Mouse (Mus musculus) gastrocnemius, postnatal 4 days (tissue): ENCODE measurements at regions not wholly inside any gene's neighbourhood (a gene's known extent, or its start where the extent isn't known, plus 50 kb on each side); places are given as distances from the start of the nearest gene placed in this dataset.

Experiments
- DNase-seq, 2 experiments: peaks; one replicate each; pipeline ENCODE4 v3.0.0; 2021 to 2022; ENCODE audit warnings: low spot score in 2 of 2, mixed read lengths in 2 of 2

DNA sequence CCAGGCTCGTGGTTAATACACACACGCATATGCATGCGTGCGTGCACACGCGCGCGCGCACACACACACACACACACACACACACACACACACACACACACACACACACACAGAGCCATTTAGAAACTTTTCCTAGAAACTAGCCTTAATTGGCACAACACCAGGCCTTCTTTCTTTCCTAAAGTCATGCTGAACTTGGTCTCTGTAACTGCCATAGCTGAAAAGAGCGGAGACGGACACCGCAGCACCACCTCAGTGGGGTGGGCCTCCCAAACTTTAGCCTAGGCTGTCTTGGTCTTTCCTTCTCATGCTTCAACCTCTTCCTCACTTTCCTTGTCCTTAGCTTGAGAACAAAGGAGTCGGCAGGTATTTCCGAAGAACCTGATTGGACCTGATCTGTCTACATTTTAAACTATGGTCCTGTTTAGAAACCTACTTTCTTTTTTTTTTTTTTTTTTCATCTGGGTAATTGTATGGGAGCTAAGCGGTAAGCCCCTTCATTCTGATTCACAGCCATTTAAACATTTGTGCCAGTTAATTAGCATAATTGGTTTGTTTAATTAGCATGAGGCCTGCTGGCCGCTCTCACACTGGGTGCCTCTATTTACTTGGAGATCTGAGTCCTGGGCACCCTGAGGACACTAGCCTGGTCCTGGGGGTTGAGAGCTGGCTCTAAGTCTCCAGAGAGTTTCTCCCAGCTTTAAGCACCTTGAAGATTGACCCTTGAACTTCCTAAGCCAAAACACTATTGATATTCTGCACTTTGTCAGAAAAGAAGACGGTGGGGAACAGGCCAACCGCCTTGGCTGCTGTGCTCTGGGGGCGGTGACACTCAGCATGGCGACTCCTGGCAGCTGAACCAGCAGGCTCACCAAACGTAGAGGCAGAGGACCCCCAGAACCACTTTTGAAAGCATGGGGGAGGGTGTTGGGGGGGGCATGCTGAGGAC is 269.7 kb upstream of the Irx3 start:
- no peak for DNase-seq

DNA sequence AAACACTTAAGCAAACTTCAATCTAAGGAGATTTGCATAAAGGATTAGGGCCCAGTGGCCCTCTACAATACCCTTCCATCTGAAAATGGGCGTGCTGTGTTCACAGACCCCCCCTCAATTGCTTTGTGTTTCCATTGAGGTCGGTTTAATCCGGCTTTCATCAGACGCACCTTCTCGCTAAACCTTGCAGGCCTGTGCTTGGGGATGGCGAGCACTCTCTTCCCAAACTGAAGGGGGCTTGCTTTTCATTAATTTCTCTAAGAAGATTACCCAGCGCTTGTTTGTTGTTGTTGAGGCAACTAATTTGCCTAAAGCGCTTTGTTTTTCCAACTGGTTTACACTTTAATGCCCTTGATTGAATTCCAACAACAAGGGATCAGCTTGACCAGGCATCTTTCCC is 268.8 kb upstream of the Irx3 start:
- DNase-seq, result no peak

DNA sequence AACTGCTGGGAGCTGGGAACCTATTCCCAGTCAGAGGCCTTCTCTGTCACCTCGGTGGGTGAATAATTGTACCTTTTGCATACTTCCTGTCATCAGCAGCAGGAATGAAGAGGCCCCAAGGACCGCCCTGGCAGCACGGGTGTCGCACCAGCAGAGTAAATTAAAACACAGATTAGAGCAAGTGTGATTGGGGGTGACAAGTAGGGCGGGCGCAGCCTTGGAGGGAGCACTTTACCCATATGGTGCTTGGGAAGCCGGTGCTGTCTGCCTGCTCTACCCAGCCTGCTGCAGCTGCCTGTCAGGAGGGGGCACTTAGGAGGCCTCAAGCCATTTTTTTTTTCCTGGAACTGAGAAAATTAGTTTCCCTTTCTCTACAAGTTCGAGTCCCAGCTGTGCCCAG is 264.6 kb upstream of the Irx3 start:
- DNase-seq, result no peak

DNA sequence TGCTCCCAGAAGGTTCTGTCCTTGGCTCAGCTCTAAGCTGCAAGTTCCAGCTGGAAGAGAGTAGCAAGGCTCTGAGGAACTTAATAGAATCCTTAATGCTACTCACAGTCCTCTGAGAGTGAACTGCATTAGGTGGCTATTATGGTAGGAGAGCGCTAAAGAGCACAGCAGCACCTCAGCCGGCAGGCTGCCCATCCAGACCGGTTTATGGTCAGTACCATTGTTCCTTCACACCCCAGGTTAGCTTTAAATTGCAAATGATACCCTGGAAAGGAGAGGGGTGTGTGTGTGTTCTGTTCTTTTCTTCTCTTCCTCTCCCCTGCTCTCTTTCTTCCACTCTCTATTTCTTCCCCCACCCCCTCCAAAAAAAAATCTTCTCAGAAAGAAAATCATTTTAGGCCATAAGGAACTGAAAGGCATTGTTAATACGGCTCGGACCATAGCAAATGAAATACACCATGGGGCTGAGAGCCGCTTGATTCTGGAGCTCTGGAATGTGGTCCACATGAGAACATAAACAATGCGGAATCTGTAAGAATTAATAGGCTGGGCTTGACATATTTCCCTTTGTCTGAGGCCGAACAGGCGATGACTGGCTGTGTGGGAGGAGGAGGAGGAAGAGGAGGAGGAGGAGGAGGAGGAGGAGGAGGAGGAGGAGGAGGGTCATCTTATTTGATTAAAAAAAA is 263.8 kb upstream of the Irx3 start:
- no peak for DNase-seq

DNA sequence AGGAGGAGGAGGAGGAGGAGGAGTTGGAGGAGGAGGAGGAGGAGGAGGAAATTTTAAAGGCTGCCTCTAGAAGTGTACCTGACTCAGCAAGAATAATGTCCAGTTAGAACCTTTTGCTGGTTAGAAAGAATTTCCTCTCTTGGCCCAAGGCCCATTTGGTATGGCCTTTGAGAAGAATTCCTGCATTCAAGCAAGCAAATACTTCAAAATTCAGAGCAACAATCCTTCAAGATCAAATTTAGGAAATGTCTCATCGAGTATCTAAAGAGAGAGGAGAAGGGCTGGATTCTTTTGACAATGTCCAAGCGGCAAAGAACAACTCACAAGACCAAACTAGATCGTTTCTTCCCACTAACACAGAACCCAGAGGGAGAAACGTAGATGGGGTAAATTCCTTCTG is 263.1 kb upstream of the Irx3 start:
- DNase-seq, result no peak

DNA sequence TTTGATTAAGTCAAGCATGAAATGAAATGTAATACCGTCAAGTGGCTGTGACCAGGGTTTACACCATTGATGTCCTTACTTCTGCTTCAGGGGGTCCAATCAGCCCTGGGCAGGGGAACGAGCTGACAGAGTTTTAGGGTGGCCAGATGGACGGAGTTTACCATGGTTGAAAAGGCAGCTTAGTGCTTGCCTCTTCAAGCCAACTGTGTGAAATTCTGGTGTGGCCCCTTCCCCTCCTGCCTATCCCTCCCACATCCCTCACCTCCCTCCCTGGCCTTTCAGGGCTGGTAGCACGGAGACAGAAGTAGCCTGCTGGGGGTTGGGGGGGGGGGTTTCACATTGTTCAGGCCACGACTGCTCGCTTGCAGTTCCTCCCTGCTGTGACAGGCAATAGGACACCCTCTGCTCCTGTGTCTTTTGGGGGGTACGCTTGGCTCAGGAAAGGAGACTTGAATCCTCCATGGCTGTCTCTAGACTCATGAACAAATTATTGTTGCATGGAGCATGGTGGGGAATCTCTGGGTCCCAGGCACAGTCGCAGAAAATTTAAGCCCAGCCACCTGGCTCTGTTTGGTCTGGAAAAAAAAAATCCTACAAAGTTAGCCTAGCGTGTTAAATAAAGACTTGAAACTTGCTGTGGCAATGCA is 262.4 kb upstream of the Irx3 start:
- no peak for DNase-seq

DNA sequence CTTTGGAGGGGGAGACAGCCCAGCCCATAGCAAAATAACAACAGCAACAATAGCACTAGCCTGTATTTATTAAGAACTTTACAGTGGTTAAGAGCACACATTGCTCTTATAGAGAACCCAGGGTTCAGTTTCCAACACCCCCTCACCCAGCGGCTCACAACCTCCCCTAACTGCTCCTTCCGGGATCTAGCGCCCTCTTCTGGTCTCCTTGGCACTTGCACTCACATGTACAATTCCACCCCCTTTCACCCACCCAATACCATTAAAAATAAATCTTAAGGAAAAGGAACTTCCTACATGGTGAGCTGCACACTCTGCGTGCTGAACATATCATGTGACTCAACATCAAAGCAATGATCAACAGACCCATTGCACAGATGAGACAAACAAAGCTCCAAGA is 261.5 kb upstream of the Irx3 start:
- no peak for DNase-seq

DNA sequence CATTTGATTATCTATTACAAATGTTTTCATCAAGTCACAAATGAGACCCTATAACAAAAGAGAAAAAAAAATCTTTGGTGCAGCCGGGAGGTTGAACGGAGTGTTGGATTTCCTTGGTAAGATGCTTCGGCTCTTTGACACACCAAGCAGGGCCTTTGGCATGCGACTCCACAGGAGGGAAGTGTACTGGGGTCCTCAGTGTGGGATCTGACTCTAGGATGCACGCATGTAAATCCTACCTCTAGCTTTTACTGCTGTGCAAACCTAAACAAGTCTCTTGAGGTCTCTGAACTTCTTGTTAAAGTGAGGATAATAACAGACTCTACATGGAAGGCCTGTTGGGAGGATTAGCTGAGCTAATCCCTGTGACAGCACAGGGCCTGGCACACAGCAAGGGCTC is 257.6 kb upstream of the Irx3 start:
- DNase-seq, result no peak

DNA sequence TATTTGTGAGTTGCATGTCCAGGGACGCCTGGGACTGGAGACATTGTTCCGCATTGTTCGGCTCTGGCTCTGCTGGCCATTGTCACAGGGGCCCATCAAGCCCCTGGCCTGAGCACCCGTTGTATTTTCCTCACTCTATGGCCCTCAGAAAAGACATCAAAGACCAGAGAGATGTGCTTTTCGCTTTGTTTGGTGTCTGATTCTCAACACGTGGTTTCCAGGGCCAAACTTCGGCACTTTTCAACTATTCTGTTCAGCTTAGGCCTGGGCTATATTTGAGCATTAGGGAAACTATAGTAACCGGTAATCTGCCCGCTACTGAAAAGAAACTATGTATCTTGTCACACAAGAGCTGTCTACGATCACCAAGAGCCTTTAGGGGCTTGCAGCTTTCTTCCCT is 257.1 kb upstream of the Irx3 start:
- DNase-seq, result no peak

DNA sequence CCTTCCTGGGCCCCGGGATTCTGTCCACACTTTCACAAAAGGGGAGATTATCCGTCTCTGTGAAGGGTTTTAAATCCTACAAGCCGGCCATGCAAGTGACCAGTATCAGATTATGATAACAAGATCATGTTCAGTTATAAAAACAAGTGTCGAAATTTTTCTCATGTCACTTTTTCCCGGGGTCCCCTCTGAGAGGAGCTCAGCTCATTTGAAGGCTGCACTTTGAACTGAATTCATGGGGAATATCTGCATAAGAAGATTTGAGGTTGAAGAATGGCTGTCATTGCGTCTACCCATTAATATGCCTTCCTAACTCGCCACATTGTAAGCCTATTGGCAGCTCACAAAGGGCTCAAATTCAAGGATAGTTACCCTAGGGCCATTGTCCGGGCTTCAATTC is 256.0 kb upstream of the Irx3 start:
- DNase-seq, result no peak

DNA sequence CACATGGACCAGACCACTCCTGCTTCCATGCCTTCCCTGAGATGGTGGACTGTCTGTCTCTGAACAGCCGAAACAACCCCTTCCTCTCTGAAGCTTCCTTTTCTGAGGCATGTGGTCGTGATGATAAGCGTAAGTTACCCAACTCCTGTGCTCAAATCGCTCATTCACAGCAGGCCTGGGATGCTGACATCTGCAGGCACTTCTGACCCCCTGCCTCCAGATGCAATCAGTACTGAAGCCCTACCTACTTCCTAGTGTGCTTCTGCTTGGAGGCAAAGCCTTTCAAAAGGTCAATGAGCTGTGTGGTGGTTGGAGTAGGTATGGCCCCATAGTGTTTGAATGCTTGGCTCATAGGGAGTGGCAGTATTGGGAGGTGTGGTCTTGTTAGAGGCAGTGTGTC is 253.7 kb upstream of the Irx3 start:
- no peak for DNase-seq

DNA sequence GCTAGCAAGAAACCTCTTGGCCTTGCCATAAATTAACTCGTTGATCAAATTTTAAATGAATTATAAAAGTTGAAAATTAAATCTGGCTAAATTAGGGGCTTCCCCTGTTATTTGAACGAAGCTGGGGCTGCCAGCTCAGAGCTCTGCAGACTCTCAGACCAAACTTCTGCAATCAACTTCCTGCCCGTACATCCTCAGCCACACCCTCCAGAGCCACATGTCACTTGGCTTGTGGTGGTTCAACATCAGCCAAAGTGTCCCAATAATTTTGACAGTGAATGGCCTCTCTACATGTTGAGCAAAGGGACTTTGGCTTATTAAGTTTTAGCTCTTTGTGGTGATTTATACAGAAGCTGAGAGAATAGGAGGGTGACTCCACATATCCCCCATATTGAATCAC is 242.8 kb upstream of the Irx3 start:
- no peak for DNase-seq

DNA sequence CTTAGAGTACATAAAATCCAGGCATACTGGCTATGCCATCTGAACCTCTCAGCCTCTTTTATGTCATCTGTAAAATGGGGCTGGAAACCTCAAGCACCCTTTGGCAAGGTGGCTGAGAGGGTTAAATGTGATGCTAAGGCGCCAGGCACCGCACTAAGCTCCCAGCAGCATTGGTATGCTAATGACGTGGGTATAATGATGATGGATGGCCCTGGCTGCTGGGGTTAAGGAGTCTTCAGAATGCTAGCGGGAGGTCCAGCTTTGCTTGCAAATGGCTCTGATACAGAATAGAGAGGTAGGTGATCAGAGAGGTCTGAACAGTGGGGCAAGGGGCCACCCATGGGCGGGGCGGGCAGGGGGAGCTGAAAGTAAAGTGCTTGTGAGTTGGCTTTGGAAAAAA is 241.1 kb upstream of the Irx3 start:
- no peak for DNase-seq

DNA sequence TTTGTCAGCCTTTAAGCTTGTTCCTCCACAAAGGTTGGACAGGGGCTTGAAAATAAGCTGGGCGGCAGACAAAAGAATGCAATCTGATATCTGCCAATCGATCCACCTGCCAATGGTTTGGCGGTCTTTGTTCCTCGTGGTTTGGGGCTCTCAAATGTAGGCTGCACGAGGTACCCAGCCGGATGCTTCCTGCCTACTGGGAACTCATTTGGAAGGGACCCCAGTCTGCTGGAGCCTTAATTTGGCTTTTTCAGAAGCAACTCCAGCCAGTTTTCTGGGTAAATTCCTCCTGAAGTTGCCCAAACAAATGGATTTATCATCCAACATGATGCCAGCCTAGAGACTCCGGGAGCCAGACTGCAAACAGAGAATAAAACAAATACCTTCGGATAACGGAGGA is 228.1 kb upstream of the Irx3 start:
- DNase-seq, result no peak

DNA sequence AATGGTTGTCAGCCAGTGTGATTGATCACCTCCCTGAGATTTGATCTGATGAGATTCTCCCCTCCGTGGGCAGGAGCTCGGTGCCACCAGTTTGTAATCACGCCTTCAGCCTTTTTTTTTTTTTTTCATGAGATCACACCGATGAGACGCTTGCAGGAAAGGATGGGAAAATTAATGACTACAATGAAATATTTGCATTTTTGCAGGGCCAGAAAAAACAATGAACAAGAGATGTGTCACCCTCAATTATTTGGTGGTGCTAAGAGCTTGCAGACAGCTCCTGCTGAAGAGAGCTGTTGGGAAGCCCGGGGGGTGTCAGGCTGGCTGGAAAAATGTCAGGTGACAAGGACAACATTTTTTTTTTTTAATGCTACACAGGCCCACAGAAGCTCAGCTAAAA is 227.6 kb upstream of the Irx3 start:
- no peak for DNase-seq

DNA sequence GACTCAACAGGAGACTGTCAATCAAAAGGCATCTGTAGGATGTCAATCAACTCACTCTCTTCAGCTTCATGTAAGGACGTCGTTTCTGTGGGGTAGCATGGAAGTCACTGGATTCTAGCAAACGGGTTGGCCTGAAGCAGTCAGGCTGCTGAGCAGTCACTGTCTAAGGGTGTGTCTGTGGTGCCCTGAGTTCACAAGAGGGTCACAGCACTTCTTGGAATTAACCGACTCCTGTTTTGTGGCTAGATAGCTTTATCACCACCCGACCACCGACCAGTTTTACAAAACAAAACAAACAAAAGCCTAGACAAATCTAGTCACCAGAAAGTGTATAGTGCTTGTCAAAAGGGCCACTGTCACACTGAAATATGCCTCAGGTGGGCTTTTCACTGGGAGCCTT is 226.4 kb upstream of the Irx3 start:
- no peak for DNase-seq

DNA sequence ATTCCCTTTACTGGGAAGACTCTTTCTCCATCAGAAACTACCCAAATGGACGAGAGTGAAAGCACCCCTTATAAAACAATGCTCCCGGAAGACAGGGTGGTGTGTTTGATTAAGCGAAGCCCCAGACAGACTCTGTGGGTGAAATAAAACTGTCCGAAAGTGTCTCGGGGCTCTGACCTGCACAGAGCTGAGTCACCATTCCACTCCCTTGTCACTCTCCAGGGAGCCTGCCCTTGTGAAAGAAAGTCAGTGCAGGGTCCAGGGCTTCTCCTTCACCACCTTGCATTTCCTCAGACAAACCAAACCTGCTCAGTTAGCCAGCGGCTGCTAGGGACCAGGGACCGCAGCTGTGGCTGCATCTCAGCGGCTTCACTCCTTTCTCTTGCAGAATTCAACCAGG is 222.3 kb upstream of the Irx3 start:
- no peak for DNase-seq

DNA sequence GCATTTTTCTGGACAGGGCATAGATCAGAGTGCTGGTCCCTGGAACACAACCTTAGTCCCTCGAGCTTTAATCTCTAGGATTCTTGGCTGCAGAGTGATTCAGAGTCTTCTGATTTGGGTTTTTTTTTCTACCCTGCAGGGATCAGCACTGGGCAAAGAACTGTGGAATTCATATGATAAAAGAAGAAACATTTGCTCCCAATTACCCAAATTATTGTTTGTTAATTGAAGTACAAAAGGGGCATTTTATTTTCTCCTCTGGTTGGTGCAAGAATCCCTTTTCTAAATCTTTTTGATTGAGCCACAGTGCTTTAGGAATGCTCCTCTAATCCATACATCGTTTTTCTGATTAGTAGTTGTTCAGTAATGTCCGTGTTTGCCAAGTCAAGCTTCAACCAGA is 219.7 kb upstream of the Irx3 start:
- DNase-seq, result no peak

DNA sequence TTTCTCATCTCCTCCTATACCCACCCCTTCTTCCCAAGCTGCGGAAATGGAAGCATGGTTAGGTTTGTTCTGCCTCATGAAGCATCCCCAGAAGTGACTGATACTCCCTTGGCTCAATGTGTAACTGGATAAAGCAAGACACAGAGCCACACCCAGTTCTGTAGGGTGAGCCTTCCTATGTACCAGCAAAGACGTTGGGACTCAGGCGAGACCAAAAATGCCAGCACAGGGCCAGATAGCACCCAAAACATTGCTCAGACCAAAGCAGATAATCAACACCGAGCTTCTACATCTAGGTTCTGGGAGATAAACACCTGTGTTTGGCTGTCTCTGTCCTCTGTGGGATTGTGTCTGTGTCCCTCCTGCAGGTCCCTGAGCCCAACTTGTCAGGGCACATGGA is 212.8 kb upstream of the Irx3 start:
- no peak for DNase-seq

DNA sequence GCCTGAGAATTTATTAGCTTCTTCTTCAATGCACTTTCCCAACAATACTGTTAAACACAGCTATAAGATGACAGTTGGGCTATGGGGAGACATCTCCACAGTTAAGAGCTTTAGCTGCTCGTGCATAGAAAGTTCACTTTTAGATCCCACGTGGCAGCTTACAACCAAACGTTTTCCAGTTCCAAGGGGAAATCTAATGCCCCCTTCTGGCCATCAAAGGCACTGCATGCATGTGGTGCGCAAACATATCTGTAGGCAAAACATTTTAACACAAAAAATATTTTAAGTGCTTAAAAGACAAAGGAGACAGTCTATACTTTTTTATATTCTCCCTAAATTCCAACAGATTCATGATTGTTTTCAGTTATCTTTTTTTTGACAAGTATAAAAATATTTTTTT is 211.3 kb upstream of the Irx3 start:
- DNase-seq, result no peak

DNA sequence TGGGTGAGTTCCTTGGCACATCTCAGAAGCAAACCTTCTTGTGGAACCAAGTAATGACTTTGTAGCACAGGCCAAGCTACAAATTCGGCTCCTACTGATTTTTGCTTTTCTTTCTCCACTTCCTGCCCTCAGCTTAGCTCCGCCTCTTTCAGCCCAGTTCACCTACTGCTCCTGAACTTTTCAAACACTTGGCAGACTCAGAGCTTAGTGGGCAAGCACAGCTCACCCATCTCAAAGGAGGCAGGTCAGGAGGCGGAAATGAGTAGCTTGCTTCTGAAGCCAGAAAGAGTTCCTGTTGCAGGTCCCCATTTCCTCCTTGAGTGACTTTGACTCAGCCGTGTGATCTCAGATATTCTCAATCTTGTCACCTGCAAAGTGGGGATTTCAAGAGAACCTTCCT is 208.5 kb upstream of the Irx3 start:
- no peak for DNase-seq
